ENCODE assay signal across 9 mouse cellular contexts in the genomic region with DNA sequence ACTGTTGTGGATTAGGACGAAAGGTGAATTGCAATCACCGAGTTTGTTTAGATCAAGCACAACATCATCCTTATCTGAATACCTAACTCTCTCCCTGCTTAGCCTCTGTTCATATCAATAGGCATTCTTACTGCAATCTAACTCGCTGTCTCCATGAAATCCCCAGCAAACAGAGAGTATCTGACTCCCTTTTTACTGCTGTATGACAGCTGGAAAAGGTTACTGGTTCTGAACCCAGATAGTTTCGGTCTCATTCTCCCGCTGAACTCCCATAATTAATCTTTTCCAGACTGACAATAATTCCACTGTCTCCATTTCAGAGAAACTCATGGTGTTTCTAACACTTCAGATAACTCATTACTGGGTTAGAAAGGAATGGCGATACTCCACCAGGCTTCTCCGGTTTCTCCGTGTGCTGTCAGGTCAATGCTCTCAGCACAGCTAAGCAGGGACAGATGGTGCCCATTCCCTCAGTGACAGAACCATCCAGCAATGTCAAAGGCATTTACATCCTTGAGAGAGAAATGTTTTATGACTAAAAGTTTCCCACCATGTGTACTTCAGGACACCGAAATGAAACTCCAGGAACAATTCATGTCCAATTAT.
DNase-seq lines count a peak whose midpoint lies in the region; ATAC-seq and TF ChIP-seq lines count a peak whose summit lies in the region.
"Had no signal": no experiment of that assay in that cellular context is flagged by ENCODE, and none has a peak within 500 bp of the region (broad histone marks: within the 10 kb centered on the region; RNA-seq: fewer than 3 reads in every experiment).

No protein-coding gene starts in this region.

- no peaks in the 10 kb centered on the region for H3K9me3 ChIP-seq in midbrain, embryonic 16.5 days (replicated peaks; ENCODE audit: control insufficient read depth, low read length, poor library complexity, severe bottlenecking)
- H3K9me3 ChIP-seq in midbrain, embryonic 11.5 days (ENCODE audit: control insufficient read depth, low read length): no peaks in the 10 kb centered on the region
- H3K9me3 ChIP-seq: midbrain, embryonic 12.5 days had no signal

- peak; percentile 2 to 37; a peak in 1 of 4 replicates for ATAC-seq in hematopoietic stem cell, adult 5-6 weeks (replicated peaks in 1 of 2; ENCODE audit: insufficient read depth in 1 of 2, low FRiP score in 2 of 2, low TSS enrichment in 1 of 2, low read depth in 1 of 2, poor library complexity in 2 of 2, severe bottlenecking in 2 of 2)
- peak; percentile 44; the same call in 1 of the 2 replicates for ATAC-seq in megakaryocyte-erythroid progenitor cell, adult 5-6 weeks (replicated peaks; ENCODE audit: low FRiP score, low TSS enrichment, poor library complexity, severe bottlenecking)
- no peak for ATAC-seq in midbrain, embryonic 16.5 days
- ATAC-seq in midbrain, embryonic 11.5 days (ENCODE audit: low FRiP score): no peak

- H3K27ac ChIP-seq in kidney, adult 2 months (ENCODE audit: insufficient read depth, low read depth, low read length): no peak overlapping the region
- no peak overlapping the region for H3K27ac ChIP-seq in midbrain, embryonic 16.5 days (ENCODE audit: low read length)
- H3K27ac ChIP-seq in midbrain, embryonic 11.5 days (ENCODE audit: low read depth, low read length): no peak overlapping the region
- H3K27ac ChIP-seq: midbrain, embryonic 12.5 days had no signal

- peak; percentile 15 for DNase-seq in kidney, adult 2 months
- DNase-seq in kidney, adult 18-20 months: no peak
- peak; percentile 33 to 58 for DNase-seq in cerebellum, postnatal 14 days
- DNase-seq in ovary, postnatal 14 days (ENCODE audit: low spot score): no peak
- DNase-seq in midbrain, embryonic 11.5 days (ENCODE audit: low spot score, missing footprints): no peak

- H3K4me1 ChIP-seq in kidney, adult 2 months (ENCODE audit: control insufficient read depth, insufficient read depth, low read length): 0 out of 2 replicates have a peak, but pooled peaks cover 2% of the 10 kb centered on the region
- no peaks in the 10 kb centered on the region for H3K4me1 ChIP-seq in midbrain, embryonic 16.5 days (ENCODE audit: control insufficient read depth, insufficient read depth, low read length)
- H3K4me1 ChIP-seq in midbrain, embryonic 11.5 days (ENCODE audit: control insufficient read depth, insufficient read depth, low read length): no peaks in the 10 kb centered on the region
- H3K4me1 ChIP-seq: midbrain, embryonic 12.5 days had no signal

- TF ChIP-seq POLR2A in kidney, adult 2 months (IDR thresholded peaks at IDR 0.05; ENCODE audit: low read depth, low read length): no peak

- TF ChIP-seq CTCF in kidney, adult 2 months (conservative IDR thresholded peaks at IDR 0.05; ENCODE audit: insufficient read depth, insufficient read length, low read depth, low read length): no peak

- no peak overlapping the region for H3K4me2 ChIP-seq in midbrain, embryonic 16.5 days (ENCODE audit: low read length)
- H3K4me2 ChIP-seq in midbrain, embryonic 11.5 days: no peak overlapping the region
- H3K4me2 ChIP-seq: midbrain, embryonic 12.5 days had no signal

- H3K9ac ChIP-seq in midbrain, embryonic 16.5 days (ENCODE audit: low read depth, low read length): no peak overlapping the region
- no peak overlapping the region for H3K9ac ChIP-seq in midbrain, embryonic 11.5 days (ENCODE audit: low read length)
- H3K9ac ChIP-seq: midbrain, embryonic 12.5 days had no signal

- H3K36me3 ChIP-seq in kidney, adult 2 months (ENCODE audit: control insufficient read depth, insufficient read depth, low read length): no peaks in the 10 kb centered on the region
- no peaks in the 10 kb centered on the region for H3K36me3 ChIP-seq in midbrain, embryonic 16.5 days (ENCODE audit: control insufficient read depth, insufficient read depth, low read length)
- H3K36me3 ChIP-seq in midbrain, embryonic 11.5 days (ENCODE audit: control insufficient read depth, insufficient read depth, low read length): no peaks in the 10 kb centered on the region
- H3K36me3 ChIP-seq: midbrain, embryonic 12.5 days had no signal

- H3K4me3 ChIP-seq in kidney, adult 2 months (ENCODE audit: insufficient read depth, low read depth, low read length): peak overlapping the region; percentile 16; the same call in 1 of the 2 replicates
- no peak overlapping the region for H3K4me3 ChIP-seq in midbrain, embryonic 16.5 days (ENCODE audit: low read depth, low read length)
- H3K4me3 ChIP-seq in midbrain, embryonic 11.5 days (ENCODE audit: low read depth, low read length): no peak overlapping the region
- H3K4me3 ChIP-seq: midbrain, embryonic 12.5 days had no signal

- 24% methylated on average over 9 of the region's 9 CpGs for WGBS in kidney, adult 2 months
- 72% methylated on average over 9 of the region's 9 CpGs for WGBS in midbrain, embryonic 16.5 days
- WGBS in midbrain, embryonic 11.5 days: 85% methylated on average over 9 of the region's 9 CpGs

- H3K27me3 ChIP-seq in kidney, adult 2 months (replicated peaks; ENCODE audit: control insufficient read depth, insufficient read depth, low read length): no peaks in the 10 kb centered on the region
- H3K27me3 ChIP-seq in midbrain, embryonic 16.5 days (ENCODE audit: control insufficient read depth, insufficient read depth, low read depth, low read length): no peaks in the 10 kb centered on the region
- no peaks in the 10 kb centered on the region for H3K27me3 ChIP-seq in midbrain, embryonic 11.5 days (ENCODE audit: control insufficient read depth, insufficient read depth, low read length)
- H3K27me3 ChIP-seq: midbrain, embryonic 12.5 days had no signal

Comparison
In these comparisons a context has a peak if more than half of its experiments do, and no peak if none do; other contexts are left out.
1. DNase-seq: peak in kidney, adult 2 months (single experiment) and cerebellum, postnatal 14 days (2 of 2); none in kidney, adult 18-20 months (single experiment), ovary, postnatal 14 days (single experiment) and midbrain, embryonic 11.5 days (single experiment).
2. ATAC-seq: peak in hematopoietic stem cell, adult 5-6 weeks (2 of 2) and megakaryocyte-erythroid progenitor cell, adult 5-6 weeks (single experiment); none in midbrain, embryonic 16.5 days (single experiment) and midbrain, embryonic 11.5 days (single experiment).